Mouse (Mus musculus) adrenal gland, postnatal 25 days (tissue): ENCODE results near the gene Anp32b. TPM values are rescaled to one million over a fixed set of nuclear protein-coding genes. Genes with fewer than 3 reads are reported as not detected.

Experiments
- DNase-seq: peaks from one replicate; pipeline ENCODE4 v3.0.0; 2021; ENCODE audit warnings: mixed read lengths
- total RNA-seq: library from RNA; stranded (reverse); gene quantifications from 2 replicates; pipeline ENCODE4 v1.2.3, GENCODE M21; 2021

Anp32b gene
- total RNA-seq, 1 experiment from 2014 or later = 140 TPM

GRCm38 (mm10) chr4:46452855-46453719 is 2.4 kb downstream of the Anp32b start:
- no peak for DNase-seq

- DNase-seq = no peak
Observed at GRCm38 (mm10) chr4:46454097-46454864, 3.6 kb downstream of the Anp32b start.

- DNase-seq = no peak
Observed at GRCm38 (mm10) chr4:46456762-46457161, 6.1 kb downstream of the Anp32b start.

GRCm38 (mm10) chr4:46457186-46457585 is 6.5 kb downstream of the Anp32b start:
- no peak for DNase-seq

GRCm38 (mm10) chr4:46458411-46458810 is 7.7 kb downstream of the Anp32b start:
- DNase-seq = no peak

GRCm38 (mm10) chr4:46463130-46463830 is 12.6 kb downstream of the Anp32b start:
- peak; percentile 47 for DNase-seq

GRCm38 (mm10) chr4:46465740-46466139 is 15.0 kb downstream of the Anp32b start:
- no peak for DNase-seq

- DNase-seq = no peak
Observed at GRCm38 (mm10) chr4:46475101-46475500, 24.4 kb downstream of the Anp32b start.

- no peak for DNase-seq
Observed at GRCm38 (mm10) chr4:46479081-46479480, 28.4 kb downstream of the Anp32b start.

- peak; percentile 69 for DNase-seq
Observed at GRCm38 (mm10) chr4:46485696-46486417, 35.2 kb downstream of the Anp32b start.

- DNase-seq = peak; percentile 42
Observed at GRCm38 (mm10) chr4:46487348-46487747, 36.6 kb downstream of the Anp32b start.

GRCm38 (mm10) chr4:46489028-46489925 is 38.6 kb downstream of the Anp32b start, which contains the start of gene Nans:
Gene Nans, plus strand, starts transcription at chr4:46489248.
- DNase-seq = peak; percentile 97

GRCm38 (mm10) chr4:46493071-46493470 is 42.4 kb downstream of the Anp32b start:
- DNase-seq = no peak

GRCm38 (mm10) chr4:46495543-46495942 is 44.8 kb downstream of the Anp32b start:
- DNase-seq = no peak

- peak; percentile 65 for DNase-seq
Observed at GRCm38 (mm10) chr4:46497286-46497892, 46.7 kb downstream of the Anp32b start.

GRCm38 (mm10) chr4:46498511-46498910 is 47.8 kb downstream of the Anp32b start:
- no peak for DNase-seq

- DNase-seq = peak; percentile 38
Observed at GRCm38 (mm10) chr4:46498976-46499375, 48.3 kb downstream of the Anp32b start.

- no peak for DNase-seq
Observed at GRCm38 (mm10) chr4:46502606-46503502, 52.2 kb downstream of the Anp32b start.

- DNase-seq = no peak
Observed at GRCm38 (mm10) chr4:46503881-46504280, 53.2 kb downstream of the Anp32b start.
